Mouse (Mus musculus): ENCODE measurements at regions not wholly inside any gene's neighbourhood (a gene's known extent, or its start where the extent isn't known, plus 50 kb on each side); places are given as distances from the start of the nearest gene placed in this dataset.
"Not testable (repeated sequence)": the region's sequence is repeated elsewhere in the genome, so short reads cannot be mapped to it uniquely, and the experiment has no call there.

DNA sequence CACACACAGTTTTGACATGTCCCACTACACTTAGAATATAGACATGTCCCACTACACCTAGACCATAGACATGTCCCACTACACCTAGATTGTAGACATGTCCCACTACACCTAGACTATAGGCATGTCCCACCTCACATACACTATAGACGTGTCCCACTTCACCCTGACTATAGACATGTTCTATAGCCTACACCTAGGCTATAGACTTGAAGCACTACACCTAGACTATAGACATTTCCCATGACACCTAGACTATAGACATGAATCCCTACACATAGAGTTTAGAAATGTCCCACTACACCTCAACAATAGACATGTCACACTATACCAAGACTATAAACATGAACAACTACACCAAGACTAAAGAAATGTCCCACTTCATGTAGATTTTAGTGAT, 2580.9 kb downstream of the Gm37988 start:
- no peak for DNase-seq

DNA sequence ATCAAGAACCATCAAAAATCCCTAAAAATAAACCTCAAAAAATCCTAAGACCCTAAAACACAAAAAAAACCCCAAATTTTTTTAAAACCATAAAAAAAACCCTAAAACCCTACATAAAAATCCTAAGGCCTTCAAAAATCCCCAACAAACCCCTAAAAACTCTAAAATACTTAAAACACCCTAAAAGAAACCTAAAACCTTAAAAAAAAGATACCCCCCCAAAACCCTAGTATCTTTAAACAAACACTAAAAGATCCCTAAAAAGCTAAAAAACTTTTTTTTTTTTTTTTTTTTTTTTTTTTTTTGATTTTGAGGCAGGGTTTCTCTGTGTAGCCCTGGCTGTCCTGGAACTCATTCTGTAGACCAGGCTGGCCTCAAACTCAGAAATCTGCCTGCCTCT, 2585.8 kb downstream of the Gm37988 start:
- DNase-seq = no peak

DNA sequence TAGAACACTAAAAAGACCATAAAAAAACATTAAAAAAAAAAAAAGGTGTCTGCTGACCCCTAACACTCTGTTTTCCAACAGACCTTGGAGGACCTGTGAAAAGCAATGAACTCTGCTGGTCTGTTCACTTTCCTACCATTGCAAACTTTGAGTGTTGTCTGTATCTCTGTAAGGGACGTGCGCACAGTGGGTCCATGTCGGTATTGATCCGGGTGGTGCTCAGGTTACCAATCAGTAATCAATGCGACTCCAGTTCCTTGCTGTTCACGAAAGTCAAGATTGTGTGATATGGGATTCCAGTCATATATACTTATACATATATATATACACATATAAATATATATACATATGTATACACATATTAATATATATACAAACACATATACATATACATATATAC, 2586.5 kb downstream of the Gm37988 start:
- DNase-seq = no peak

DNA sequence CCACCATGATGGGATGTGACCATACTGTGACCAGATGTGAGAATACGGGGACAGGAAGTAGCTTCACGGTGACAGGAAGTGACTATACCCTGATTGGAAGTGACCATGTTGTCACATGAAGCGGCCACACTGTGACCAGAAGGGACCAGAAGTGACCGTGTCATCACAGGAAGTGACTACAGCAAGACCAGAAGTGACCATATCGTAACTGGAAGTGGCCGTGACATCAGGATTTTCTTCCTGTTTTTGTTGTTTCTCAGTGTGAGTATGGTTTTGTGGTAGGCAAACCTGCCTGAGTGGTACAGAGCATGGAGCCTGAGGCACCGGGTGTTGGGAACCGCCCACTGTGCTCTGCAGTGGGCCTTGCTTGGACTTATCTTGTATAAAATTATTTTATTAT, 2587.8 kb downstream of the Gm37988 start:
- no peak for DNase-seq

DNA sequence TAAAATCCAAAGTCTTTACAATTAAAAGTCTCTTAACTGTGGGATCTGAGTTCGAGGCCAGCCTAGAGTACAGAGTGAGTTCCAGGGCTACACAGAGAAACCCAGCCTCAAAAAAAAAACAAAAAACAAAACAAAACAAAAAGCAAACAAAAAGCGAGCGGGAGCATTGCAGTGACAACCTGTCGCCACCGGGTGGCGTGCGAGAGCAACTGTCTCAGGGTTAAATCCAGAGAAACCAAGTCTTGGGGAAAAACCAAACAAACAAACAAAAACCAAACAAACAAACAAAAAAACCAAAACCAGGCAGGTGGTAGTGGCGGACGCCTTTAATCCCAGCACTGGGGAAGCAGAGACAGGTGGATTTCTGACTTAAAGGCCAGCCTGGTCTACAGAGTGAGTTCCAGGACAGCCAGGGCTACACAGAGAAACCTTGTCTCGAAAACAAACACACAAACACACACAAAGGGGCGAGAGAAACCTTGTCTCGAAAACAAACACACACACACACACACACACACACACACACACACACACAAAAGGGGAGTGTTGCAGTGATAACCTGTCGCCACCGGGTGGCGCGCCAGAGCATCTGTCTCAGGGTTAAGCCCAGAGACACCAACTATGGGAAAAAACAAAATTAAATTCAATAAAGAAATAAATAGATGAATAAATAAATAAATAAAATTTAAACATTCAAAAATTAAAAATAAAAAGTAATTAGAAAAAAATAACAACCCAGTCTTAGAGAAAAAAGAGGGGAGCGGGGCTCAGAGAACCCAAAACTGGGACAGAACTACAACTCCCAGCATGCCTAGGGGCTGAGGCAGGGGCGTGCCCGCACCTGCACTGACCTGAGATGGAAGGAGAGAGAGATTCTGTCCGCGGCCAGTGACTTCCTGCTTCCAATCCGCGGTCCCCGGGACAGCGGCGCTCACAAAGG, 2589.4 kb downstream of the Gm37988 start:
- DNase-seq = peak; percentile 63

DNA sequence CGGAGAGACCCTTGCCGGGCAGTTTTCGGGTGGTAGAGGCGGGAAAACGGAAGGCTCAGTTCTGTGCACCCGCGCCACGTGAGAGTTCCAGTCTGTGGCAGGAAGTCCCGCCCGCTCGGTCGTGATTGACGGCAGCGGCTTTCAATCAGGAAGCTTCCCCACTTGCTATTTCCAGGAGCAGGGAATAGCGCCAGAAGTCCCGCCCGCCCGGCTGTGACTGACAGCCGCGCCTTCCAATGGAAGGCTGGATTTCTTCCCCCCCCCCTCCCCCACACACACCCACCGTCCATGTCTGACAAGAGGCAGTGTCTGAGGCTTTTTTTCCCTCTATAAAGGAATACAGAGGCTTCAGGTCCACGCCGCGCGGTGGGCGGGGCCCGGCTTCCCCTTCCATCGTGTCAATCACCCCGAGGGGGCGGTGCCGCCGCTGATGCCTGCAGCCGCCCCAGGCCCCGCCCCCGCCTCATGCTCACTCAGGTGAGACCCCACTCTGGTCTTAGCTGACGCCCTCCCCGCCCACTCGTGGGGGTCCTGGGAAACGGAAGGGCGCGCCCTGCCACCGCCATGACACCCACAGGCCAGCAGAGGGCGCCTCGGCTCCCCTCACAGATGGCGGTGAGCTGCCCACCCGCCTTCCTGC, 2590.2 kb downstream of the Gm37988 start:
- peak; percentile 99 for DNase-seq

DNA sequence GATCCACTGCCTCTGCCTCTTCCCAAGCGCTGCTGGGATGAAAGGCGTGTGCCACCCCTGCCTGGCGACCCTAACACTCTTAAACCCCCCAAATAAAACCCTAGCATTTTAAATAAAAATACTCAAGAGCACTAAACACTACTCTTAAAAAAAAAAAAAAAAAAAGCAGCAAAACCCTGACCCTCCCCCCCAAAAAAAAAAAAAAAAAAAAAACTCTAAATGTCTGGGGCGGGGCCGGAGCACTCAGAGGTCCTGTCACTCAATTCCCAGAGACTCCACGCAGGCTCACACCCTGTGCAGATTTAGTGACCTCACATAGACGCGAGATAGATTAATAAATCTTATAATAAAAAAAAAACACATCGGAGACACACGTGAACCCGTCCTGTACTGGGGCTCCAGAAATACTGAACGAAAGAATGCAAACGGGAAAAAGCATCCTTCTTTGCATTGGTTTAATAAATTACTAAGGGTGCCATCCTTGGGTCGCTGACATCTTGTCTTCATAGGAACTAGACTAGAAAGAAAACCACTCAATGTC, 2591.1 kb downstream of the Gm37988 start:
- DNase-seq = no peak

DNA sequence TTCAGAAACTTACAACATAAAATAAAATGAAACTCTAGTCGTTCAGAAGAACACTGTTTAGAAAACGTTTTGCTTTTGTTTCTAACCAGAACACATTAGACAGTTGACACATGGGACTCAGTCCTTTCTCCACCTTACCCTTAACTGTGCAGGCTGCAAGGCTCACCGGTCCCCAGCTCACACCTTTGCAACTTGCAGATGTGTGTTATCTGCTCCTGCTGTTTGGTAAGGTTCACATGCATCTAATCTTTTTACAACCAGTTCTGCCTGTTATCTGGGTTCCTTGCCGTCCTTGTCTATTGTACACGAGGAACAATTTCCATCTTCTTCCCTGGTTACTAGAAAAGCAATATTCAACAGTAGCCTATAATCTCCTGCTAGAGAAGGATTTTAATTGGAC, 2598.0 kb downstream of the Gm37988 start:
- not testable (repeated sequence) for DNase-seq

DNA sequence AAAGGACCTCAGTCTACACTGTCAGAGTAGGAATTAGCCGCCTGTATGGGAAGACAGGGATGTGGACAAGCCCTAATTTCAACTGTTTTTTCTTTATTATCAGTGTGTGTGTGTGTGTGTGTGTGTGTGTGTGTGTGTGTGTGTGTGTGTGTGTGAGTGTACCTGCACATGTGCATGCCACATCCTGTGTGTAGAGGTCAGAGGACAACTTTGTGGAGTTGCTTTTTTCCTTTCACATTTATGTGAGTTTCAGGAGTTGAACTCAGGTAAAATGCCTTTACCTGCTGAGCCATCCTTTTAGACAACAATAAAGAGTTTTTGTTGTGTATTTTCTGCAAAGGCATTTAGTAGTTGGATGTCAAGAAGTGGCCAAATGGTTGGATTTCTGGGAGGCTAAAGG, 2606.8 kb downstream of the Gm37988 start:
- no peak for DNase-seq

DNA sequence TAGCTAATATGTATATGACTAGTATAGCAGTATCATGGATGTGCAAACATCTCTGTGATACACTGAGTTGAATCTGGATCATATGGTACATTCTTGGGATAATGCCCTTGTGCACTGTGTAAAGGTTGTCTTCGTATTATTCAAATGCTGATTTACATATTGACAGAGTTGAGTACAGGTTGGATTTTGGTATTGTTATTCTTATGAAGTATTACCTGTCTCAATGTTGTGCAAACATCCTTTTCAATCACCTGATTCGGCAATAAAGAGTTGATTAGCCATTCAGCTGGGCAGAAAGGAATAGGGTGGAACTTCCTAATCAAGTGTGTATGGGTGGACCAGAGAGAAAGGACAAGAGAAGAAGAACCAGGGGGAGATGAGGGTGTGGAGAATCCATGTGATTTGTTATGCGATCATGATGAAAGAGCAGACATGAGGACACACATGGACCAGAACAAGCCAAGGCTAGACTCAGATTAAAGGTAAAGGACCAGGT, 2644.0 kb downstream of the Gm37988 start:
- DNase-seq = no peak

DNA sequence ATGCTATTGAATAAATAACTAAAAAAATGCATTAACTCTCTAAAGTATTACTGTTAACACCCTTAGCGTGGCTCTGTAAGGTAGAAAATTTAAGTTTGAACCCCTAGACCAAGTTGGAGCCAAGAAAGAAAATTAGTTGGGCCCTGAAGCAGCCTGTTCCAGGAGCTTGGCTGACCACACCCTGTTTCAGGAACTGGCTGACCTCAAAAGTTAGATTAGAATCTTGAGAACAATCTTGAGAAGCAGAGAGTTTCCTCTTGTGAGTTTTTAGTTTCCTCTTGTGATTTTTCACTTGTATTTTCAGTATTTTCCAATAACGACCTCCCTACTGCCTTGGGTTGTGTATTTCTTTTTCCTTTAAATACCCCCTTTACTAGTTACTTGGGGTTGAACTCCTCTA, 2647.2 kb downstream of the Gm37988 start:
- DNase-seq = no peak

DNA sequence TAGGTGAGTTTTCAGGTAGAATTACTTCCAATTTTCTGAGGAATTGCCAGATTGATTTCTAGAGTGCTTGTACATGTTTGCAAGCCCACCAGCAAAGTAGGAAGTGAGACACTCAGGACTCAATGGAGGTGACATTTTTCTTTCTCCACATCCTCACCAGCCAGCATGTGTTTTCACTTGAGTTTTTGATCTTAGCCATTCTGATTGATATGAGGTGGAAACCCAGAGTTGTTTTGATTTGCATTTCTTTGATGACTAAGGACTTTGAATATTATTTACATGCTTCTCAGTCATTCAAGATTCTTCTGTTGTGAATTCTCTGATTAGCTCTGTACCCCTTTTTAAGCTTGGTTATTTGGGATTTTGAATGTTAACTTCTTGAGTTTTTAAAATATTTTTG, 2650.2 kb downstream of the Gm37988 start:
- no peak for DNase-seq

DNA sequence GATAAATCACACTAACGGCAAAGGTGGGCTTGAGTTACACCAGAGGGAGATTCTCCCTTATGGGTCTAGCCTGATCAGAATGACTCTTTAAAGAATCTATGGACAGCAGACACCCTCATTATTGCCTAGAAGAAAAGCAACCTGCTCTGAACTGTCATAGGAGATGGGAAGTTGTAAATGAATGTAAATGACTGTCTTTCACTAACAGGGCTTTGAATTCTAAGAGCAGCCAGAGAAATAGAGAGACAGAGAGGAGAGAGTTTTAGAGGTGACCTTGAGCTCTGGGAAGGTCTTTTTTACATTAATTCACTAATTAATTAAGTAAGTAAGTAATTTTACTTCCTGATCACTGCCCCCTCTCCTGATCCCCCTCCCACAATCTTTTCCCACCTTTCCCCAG, 2686.4 kb downstream of the Gm37988 start:
- no peak for DNase-seq

DNA sequence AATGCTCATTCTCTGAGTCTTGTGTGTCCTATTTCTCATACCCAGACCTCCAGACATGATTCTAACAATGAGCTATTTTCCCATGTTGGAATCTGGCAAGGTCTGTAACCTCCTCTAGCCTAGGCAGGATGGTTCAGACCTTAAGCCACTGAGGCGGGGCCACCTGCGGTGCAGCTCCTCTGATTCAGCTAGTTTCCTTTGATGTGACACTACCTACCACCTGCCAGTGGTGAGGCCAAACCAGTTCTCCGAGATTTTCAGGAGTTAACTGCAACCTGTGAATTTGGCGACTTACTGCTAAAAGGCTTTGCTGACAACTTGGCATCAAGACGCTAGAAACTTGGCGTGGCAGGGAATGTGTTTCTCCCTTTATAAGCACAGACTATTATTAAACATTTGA, 2691.3 kb downstream of the Gm37988 start:
- no peak for DNase-seq

DNA sequence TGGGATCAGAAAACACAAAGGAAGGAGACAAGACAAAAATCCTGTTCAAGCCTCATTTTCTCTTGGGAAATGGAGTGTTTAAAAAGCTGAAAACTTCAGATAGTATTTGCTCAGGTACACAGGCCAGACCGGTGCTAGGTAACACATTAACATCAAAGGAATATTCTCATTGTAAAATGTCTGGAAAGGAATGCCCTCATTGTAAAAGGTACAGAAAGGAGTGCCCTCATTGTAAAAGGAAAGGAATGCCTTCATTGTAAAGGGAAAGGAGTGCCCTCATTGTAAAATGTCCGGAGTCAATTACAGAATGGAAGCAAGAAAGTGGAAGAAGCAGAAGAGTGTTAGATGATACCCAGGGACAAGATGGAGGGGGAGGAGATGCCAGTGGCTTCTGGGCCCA, 2694.7 kb downstream of the Gm37988 start:
- DNase-seq = no peak

DNA sequence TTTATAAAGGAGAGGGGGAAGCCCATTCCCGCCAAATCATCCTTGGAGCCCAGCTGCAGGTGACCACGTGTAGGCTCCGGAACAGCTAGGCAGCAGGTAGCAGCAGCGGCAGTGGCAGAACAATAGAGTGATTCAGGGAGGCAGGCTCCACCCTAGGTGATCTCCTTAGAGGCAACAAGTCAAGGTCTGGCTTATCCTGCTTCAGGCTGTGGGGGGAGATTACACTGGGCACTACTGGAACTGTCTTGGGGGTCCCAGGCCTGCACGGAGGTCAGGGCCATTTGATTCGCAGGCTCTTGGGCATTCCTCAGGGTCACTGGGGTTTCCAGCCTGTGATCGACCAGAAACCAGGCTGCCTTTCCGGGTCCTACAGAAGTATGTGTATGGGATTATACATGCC, 2711.1 kb downstream of the Gm37988 start:
- DNase-seq = no peak

DNA sequence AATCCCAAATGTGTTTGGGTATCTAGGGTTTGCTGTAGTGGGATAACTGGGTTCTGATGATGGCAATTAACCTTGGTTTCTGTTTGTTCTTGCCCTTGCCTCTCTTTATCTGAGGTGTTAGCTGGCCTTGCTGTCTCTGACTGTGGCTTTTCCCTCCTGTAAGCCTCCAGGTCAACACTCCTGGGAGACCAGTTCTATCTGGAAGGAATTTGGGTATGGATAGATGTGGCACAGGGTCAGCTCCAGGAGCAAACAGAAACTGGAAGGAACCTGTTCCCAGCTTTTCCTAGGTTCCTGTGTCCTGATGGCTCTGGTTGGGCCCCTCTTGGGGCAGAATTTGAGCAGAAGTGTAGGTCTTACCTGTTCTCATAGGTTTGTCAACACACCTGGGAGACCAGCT, 2725.8 kb downstream of the Gm37988 start:
- DNase-seq = no peak

DNA sequence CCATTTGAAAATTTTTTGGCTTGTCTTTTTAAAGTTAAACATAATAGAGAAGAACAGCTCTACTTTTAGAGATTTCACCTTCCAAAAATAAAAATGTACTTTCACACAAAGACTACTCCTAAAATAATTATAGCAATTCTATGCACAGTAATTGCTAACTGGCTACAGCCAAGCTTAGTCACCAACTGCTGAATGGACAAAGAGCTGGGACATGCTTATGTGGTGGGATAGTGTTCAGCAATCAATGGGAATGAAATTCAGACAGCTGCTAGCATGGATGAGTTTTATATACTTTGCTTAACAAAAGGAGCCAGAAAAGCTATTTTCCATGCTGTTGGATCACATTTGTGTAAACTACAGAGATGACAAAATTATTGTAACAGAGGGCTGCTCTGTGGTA, 2727.5 kb downstream of the Gm37988 start:
- no peak for DNase-seq

DNA sequence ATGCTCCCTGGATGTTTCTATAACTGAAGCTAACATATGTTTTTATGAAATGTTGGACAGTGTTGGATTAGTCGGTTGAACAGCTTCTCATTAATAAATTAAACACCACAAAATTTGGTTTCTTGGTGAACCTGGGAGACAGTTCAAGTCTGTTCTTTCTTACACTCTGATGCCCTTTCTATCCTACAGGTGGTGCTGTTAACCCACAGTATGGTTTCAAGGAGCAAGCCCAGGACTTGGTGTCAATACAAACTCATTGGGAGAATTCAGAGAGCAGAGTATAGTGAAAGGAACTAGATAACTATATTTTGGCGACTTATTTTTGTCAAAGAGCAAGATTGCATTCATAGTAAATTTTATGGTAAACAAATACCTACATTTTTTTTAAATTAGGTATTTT, 2735.8 kb downstream of the Gm37988 start:
- DNase-seq = no peak

DNA sequence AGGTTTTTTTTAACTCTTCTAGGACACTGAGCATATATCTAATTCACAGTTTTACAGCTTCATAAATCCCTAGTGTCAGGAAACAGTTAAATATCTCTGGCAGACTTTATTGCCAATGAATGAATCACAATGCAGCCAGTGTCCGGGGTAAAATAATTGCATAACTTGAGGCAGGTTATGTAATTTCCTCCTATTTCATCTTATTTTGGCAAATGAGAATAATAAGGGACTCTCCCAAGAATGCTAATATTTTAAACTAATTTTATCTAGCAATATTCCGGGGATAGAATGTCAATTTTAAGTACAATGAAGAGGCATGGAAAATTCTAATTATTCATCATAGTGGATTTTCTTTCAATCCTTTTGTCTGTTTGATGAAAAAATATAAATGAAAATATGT, 2740.6 kb downstream of the Gm37988 start:
- DNase-seq = no peak

DNA sequence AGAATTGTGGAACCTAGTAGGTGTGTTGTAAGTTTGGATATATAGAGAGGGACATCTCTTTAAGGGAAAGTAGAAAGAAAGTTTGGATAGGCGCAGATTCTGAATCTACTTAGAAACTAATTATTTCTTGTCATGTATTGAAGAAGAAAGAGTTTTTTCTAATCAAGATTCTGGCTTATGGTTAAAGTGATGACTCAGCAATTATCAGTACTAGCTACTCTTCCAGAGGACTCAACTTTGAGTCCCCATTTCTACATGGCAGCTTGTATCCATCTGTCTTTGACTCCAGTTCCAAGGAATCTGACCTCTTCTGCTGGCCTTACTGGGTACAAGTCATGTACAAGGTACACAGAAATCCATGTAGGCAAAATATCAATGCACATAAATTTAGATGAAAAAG, 2767.1 kb downstream of the Gm37988 start:
- DNase-seq = no peak

DNA sequence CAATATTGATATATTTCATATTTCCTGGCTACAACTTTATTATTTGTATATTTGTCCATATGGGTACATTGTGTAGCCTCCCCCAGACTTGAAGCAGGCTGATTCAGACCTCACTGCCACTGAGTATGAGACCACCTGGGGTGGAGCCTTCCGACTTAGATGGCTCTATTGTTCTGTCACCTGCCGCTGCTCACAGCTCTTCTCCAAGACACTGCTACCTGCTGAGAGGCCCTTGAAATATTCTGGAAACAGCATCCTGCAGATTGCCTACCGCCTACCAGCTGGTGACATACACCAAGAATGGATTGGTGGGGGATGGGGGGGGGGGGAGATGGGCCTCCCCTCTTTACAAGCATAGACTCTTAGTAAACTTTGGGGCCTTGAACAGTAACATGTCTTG, 2778.7 kb downstream of the Gm37988 start:
- DNase-seq = no peak

DNA sequence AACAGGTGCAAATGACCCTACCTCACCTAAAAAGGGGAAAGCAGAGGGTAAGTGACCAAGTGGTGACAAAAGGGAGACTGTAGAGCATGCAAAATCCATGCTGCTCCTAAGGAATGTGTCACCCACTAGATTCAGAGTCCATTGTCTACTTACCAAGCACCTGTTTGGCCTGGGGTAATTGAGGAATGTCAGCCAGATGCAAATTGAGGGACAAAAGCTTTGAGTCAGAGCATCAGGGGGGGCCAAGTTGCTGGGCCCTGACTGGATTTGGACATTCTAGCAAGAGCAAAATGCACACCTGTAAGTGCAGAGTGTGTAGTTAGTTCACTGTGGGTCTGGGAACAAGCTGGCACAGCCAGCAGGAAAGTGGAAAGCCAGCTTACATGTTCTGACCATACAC, 2783.6 kb downstream of the Gm37988 start:
- DNase-seq = no peak
